Mouse (Mus musculus): ENCODE data around the gene Zfp580.

DNA sequence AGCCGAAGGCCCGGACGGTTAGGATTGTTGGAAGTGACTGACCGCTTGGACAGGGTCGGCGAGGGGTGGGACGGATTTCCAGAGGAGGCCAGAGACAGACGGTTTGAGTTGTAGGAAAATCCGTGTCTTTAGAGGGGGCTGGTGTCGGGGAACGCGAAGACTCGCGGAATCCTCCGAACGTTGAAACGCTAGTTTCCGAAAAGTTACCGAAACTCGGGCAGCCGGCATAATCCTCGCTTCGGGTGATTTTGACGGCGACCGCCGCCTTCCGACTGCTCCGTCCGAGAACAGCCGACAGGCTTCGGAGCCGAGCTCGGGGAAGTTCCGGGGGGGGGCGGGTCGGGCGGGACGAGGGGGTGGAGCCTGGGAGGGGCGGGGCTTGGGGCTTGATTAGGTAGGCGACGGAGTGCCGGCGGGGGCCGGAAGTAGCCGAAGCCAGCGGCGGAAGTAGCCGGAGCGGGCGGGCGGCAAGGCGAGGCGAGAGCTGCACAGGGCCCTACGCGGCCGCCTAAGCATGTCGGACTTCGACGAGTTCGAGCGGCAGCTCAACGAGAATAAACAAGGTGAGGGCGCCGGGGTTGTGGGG is 10.5 kb downstream of the Zfp580 start, which contains the start of gene U2af2:
- TF ChIP-seq EP300 (IDR thresholded peaks at IDR 0.05; ENCODE audit: low read depth), result no peak
- no peak for TF ChIP-seq CTCF (IDR thresholded peaks at IDR 0.05; ENCODE audit: low read depth)
